Mouse (Mus musculus) ovary, postnatal 10 days (tissue): ENCODE results near the gene Cachd1.

Experiments used
- DNase-seq: peaks from one replicate; pipeline ENCODE4 v3.0.0; 2022; ENCODE audit warnings: low spot score

Cachd1 gene

DNA sequence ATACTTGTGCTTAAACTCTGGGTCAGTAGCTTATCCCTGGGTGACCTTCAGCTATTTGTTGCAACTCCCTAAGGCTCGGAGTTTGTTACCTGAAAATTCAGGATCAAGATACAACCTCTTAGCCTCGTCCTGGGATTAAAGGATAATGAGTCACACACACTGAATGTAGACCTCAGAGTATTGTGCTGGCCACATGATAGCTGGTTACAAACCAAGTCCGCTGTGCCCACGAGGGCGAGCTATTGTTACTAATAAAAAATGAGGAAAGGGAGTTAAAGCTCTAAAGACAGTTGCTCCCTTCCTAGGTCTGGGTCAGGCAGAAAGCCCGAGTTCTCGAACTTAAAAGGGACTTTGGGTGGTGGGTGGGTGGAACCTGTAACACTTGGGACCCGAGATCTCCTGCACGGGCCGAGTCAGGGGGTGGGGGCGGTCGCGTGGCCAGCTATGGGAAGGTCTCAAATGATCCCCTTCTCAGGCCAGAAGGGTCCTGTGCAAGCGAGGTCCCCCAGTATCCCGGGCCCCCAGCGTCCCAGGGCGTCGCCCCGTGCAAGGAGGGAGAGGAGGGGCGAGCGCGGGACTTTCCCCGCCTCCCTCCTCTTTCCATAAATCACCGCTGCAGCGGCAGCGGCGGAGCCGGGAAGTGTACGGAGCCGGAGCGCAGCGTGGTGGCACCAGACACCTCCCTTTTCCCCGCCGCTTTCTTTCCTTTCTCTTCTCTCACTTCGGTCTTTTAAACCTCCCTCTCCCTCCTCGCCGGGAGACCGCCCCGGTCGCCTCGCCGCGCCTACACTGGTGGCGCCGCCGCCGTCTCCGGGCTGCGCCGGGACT lies at the start of gene Cachd1:
Gene Cachd1, plus strand, starts transcription at position 633 of the 828 bp plus-strand sequence.
- peak; percentile 61 for DNase-seq

DNA sequence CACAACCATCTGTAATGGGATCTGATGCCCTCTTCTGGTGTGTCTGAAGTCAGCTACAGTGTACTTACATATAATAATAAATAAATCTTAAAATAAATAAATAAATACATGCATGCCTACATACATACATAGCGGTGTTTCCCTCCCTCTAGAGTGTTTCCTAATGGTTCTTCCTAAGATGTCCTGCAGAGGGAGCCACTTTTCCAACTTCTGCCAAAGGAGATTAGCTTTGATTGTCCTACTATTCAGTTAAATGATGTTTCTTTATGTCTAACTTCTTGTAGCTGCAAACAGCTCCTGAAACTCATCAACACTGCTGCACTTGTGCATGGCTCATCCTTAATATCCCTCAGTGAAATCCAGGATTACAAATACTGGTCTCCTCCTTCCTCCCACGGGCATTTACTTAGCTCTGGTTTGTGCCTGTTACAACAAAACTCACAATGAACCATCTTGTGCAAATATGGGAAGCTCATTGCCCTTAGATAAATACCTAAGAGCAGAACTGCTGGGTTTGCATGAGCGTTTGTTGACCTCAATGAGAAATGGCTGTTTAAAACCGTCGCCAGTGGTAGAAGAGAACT lies 47.5 kb upstream of the Cachd1 start:
- no peak for DNase-seq

DNA sequence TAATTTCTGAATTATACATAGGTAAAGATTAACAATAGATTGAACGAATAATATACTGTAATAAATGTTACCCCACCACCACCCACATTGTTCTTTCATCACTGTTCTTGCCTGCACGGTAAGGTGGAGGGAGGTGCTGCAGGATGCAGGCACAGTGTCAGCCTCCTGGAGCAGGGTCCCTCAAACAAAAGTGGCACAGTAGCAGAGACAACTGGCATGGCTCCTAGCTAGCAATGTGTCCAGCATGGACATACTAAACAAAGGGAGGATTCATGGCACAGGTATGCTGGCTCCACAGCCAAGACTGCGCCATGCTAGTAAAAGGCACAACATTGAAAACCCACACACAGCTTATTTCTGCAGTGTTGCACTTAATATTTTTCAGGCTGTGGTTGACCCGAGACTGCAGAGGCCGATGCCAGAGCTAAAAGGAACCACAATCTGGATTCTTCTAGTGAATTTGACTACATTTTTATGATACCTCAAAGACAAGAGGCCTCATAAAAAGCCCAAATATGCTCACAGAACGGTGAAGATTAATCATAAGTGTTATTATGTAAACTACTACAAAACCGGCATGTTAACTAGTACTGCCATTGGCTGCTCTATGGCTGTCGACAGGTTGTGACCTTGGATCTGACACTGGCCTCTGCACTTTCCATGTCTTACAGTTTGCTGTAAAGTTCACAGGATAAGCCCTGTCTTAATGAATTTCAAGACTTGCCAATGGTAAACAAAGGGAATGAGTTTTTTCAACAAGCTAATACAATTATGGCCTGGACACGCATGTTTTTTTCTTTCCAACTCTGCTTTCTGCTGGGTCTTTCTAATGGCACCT lies 41.2 kb upstream of the Cachd1 start:
- DNase-seq = no peak

DNA sequence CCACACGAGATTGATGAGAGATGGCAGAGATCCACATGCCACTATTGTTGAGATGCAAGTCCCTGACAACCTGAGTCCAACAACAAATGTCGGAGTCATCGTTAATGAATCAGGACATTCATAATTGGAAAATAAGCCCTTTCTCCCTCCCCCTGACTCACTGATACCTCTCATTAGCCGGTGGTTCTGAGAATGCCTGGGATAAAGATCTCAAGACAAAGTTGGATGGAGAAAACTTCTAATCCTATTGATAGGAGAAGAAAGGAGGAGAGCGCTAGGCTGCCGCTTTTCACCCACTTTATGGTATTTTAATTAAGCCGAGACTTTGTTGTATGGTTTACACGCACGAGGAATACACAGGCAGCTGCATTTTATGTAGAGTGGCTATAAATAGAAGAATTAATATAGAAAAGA lies 40.5 kb upstream of the Cachd1 start:
- no peak for DNase-seq

DNA sequence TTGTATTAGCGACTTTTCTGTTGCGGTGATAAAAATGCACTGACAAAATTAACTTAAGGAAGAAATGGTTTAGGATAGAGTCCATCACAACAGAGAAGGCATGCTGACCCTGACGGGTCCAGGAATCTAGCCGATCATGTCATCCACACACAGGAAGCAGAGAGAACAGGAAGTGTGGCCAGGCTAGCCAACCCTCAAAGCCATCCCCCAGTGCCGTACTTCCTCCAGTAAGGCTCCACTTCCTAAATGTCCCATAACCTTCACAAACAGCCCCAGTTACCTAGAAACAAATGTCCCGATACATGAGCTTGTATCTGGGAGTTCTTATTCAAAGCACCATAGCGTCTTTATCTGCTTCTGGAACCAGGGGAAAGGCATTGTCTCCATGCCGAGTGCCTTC lies 32.9 kb upstream of the Cachd1 start:
- no peak for DNase-seq

DNA sequence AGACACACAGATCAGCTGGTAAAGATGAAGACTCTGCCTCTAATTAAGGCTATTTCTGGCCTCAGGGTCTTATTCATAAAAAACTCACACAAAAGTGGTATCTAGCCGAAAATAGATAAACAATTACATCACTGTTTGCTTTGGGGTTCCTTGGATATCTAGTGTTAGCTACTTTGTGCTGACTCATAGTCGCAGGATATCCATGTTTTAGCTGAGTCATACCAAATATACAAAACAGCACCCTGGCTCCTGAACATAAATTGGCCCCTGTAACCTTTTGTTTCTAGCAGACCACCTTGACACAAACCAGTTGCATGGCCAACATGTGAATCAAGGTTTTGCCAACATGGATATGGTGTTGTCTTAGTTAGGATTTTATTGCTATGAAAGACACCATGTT lies 24.2 kb upstream of the Cachd1 start:
- DNase-seq = no peak

DNA sequence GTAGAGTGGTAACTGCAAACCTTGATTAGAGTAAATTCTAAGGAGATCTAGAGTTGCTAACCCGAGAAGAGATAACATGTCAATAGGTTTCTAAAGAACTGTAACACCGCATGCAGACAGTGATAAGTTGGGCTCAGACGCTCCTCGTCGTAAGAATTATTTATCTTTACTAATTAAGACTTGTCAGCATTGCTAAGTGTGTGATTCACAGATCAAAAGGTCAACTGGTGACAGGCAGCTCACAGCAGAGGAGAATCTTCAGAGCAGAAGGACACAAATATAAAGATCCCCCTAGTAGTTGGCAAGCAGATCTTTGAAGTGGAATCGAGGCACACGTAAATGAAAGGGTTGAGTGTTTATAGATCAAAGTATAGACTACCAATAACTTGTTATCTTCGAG lies 20.8 kb upstream of the Cachd1 start:
- DNase-seq = no peak

DNA sequence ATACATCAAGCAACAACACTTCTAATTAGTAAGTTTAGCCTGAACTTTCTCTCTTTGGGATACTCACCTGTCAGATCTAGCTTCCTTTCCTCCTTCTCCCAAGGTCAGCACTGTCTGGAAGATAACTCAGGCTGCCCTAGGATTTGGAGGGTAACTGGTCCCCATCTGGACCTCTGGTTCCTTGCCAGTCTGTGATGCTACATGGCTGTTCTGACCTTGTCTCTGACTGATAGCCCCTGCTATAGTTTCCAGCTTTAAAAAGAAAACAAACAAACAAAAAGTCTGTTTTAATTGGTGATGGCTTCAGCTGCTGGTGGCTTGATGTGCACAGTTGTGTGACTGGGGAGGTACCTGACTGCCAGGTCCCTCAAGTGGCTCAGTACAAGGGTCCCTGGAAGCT lies 20.0 kb upstream of the Cachd1 start:
- DNase-seq = no peak

DNA sequence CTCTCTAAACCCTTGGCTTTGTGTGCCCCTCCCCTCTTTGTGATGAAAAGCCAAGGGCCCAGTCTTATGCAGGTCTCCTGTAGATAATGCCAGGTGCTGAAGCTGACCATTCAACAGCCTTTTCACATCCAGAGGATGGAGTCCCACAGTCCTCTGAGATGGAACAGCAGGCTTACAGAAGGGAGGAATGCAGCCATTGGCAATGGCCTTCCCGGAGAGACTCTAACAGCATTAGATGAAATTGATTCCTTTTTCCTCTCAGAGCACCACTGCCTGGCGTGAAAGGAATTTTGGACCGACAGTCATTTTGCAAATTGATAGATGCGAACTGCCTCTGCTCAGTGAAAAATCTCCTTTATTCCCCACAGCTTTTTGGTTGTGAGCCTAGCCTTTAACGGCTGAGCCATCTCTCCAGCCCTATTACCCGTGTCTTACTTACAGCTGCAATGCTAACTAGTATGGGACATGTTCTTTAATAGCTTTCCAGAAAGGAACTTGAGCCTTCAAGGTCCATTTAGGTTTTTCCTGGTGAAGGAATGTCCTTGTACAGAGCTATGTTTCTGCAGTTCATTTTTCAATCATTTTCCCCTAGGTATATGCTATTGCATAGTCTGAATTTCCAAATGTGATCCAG lies 18.1 kb upstream of the Cachd1 start:
- no peak for DNase-seq

DNA sequence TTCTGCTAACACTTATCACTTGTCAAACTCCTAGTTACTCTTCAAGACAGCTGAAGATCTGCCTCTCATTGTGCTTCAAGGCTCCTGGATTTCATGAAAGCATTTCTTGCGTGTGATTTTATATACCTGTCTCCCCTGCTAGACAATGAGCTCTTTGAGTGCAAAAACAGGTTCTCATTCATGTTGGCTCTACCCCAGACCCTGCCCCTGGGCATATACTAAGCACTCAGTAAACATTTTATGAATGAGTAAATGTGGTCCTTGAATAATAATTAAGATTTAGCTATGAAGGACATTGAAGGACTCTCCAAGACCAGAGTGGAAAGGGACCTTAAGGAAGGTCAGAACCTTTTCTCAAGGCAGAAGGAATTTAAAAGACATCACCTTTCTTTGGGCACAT lies 16.9 kb upstream of the Cachd1 start:
- no peak for DNase-seq

DNA sequence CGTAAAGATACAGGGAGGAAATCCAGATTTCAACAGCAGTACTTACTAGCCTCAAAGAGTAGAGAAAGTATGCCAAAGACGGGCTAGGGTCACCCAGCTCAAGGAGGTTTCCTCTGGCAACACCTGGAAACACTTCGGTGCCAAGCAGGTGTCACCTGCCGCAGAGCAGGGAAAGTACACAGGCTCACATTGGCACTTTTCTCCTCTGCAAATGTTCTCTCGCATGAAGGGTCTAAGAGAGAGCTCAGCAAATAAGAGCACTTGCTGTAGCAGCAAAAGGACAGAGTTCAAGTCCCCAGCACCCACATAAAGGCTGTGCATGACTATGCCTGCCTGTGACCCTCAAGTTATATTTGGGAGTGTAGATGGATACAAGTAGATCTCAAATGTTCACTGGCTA lies 16.1 kb upstream of the Cachd1 start:
- DNase-seq = no peak

DNA sequence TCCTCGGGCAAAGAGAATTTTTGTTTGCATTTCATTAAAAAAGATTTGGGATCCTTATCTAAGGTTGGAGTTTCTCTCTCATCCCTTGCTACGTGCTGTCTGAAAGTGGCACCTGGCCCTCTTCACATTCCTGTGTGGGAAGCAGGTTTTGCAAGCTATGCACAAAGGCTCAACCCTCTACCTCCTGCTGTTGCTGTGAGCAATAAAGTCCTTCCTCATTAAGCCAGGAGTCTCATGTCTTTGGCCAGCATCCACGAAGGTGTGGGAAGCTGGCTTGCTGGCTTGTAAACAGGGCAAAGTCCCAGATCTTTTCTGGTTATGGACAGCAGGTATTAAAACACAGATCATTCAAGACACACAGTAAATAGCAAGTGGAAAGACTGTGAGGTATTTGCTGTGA lies 7.9 kb upstream of the Cachd1 start:
- DNase-seq = no peak

DNA sequence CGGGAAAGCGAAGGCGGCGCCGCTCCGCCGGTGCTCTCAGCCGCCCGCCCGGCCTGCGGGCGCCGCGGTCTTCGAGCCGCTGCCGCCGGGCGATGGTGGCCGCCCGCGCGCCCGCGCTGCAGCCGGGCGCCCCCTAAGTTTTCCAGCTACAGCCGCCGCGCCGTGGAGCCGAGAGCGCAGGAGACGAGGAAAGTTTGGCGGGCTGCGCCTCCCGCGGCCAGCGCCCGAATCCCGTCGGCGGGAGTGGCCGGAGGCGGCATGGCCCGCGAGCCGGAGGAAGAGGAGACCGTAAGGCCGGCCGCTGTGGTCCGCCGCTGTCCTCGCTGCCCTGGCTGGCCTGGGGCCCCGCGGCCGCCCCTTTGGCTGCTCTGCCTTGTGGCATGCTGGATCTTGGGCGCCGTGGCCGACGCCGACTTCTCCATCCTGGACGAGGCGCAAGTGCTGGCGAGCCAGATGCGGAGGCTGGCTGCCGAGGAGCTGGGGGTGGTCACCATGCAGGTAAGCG lies 448 bp downstream of the Cachd1 start:
- DNase-seq = peak; percentile 49

DNA sequence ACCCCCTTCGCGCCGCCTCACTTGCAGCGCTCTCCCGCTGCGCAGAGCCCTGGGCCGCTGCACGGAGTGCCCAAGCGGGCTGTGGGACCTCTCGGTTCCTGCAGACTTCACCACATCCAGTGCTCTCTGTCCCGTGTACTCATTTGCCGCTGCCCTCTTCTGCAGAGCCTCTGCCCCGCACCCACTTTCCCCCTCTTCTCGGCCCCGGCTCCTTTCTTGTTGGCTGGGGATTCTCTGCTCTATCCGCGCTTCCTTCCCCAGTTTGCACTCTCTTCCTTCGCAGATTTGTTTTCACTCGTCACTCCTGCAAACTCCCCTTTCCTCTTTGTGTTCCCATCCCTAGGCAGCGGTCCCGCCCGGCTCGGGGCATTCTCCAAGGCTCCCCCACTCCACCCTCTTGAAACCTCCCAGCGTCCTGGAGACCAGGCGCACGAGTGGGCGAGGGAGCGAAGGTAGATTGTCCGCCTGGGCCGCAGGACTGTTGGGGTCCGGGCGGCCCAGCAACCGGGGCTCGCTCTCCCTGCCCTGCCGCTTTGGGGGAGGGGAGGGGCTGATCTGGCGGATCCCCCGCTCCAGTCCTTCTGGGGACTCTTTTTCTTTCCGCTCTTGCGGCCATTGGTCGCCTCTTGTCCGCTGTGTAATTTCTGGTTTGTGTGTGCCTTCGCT lies 1.0 kb downstream of the Cachd1 start:
- peak; percentile 44 for DNase-seq

DNA sequence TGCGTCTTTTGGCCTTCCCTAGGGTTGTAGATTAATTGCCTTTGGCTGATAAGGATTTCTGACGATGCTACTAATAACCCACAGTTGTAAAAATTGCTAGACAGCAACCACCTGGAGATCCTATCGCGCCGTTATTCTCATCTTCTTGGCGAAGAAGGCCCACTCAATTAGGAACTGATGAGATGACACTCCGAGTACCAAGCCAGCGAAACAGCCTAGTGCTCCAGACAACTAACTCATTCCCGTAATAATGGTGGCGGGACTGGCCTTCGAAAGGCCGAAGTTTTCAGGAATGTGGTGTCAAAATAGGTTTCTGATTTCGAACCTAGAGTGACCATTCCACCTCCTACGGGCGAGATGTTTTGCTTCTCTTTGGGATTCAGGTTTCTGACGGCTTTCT lies 1.6 kb downstream of the Cachd1 start:
- DNase-seq = no peak

DNA sequence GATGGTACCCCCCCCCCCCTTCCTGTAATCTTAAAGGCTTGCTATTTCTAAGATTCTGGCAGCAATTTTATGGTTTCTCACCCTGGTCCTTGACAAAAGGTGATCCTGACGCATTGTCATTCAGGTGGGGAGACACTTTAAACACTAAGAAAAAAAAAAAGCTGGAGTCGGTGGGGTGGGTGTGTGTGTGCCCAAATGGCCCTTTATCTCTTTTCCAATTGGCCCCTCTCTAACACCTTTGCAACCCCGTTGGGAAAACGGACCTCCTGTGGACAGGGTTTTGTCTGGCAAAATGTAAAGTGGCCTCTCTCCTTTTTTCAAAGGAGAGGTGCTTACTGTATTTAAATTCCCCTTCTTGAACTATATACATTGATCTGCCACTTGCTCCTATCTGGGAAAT lies 2.5 kb downstream of the Cachd1 start:
- DNase-seq = no peak

DNA sequence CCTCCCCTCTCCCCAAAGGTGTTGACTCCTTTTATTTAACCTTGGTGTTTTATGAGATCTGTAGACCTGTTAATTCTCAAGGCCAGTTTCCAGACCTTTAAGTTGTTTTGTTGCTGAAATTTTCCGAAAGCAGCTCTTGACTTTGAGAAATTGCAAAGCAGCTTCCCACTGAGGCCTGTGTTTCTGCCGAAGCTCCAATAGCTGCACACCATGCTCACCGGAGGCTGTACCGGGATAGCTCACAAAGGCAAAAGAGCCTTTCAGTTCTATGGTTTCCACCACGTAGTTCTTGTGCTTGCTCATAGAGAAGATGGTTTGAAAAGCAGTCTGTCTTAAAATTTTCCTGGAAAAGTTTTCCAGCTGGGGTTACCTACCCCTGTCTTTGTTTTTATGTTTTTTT lies 3.2 kb downstream of the Cachd1 start:
- no peak for DNase-seq

DNA sequence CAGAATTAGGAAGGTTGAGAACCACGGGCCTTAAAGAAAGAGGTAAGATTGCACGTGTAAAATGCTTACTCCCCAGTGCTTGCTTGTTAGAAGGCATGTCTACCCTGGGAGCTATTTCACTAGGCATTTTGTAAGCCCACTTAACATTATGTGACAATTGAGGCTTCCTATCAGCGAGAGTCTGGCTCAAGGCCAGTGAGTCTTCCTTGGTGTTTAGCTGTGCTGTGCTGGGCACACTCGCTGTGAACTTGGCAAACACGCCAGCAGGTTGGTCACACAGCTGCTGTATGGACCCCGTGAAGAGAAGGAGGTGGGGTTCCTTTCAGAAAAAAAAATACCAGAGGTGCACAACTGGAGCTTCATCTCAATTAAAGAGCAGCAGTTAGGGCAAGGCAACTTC lies 4.4 kb downstream of the Cachd1 start:
- no peak for DNase-seq

DNA sequence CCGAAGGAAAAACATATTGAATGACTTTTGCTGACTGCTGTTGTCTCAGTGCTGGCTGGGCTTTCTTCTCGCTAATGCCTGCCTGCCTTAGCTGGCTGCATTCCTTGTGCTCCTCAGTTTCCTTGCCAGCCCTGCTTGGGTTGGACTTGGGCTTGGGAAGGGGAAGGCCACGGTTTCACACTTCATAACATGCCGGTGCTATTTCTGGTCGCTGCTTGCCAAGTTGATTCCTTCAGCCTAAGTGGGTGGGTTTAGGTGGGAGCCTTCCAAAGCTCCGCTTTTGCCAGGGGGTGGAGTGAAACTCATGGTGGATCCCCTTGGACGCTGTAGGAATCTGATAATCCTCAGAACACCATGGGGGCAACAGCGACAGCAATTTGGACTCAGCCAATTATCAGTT lies 5.9 kb downstream of the Cachd1 start:
- DNase-seq = no peak

DNA sequence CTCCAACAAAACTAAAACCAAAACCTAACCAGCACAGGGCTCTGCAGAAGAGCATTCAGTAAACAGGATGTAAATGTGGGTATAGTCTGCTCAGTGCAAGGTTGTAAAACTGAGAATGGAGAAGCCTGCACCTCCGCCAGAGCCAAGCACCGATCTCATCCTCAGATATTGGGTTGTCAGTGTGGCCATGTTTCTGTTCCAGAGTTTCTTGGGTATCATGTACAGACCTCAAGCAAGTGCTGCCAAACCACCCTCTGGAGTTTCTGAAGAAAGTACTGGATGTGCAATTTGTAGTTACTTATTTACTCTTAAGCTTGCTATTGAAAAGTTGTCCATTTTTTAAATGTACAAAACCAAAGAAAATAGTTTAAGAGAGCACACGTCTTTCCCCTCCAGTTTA lies 6.4 kb downstream of the Cachd1 start:
- no peak for DNase-seq

DNA sequence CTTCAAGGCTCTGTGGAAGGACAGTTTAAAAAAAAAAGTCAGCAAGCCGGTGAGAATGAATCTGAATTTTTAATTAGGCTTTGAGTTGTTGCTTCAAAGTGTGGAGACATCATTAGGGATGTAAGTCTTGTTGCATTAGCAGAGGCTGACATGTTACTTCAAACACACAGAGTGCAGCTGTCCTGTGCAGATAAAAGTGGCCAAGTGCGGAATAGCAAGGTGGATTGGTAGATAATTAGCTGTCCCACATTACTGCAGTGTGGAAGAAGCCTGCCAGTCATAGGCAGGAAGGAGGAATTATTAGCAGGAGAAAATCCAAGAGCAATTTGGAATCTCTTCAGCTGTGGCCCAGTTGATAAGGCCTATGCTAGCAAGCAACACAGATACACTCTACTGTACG lies 10.7 kb downstream of the Cachd1 start:
- no peak for DNase-seq

DNA sequence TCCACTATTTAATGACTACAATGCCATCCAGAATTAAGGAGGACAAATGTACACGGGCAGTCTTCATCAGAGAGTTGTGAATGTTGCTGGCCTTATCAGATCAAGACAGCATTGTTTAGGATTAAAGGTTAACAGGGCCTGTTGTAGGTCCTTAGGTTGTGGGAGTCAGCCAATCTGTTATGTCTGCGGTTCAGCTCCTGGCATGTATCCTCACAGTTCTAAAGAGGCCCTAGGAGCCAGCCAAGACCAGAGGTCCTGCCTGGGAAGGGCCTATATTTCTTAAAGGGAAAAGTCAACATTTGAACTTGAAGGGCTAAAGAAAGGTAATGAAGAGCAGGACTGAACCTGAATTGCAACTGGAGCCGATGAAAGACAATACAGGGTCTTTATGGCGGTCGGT lies 13.7 kb downstream of the Cachd1 start:
- no peak for DNase-seq
